Mouse (Mus musculus) intestine, embryonic 16.5 days (tissue): ENCODE measurements around the gene Arel1. TPM values are rescaled to one million over a fixed set of nuclear protein-coding genes. Genes with fewer than 3 reads are reported as not detected.
A peak's percentile ranks its signal among the peaks of the same experiment; 100 is the strongest.

ENCODE experiments used
- ATAC-seq: fragments of 200-750 bp; cut with Nextera tagmentation; 2 replicates; pipeline ENCODE4 v1.8.0; 2017; ENCODE audit warnings: moderate TSS enrichment, moderate library complexity
- H3K27ac ChIP-seq: fragments of 300-500 bp; sonication (generic); 2 replicates; pipeline ENCODE4 v1.5.1; 2014; ENCODE audit warnings: mild to moderate bottlenecking, low read length
- H3K27me3 ChIP-seq: fragments of 300-500 bp; sonication (generic); replicated peaks from 2 replicates; pipeline ENCODE4 v1.6.1; 2014; ENCODE audit warnings: low read length, control low read depth, mixed read lengths; ENCODE audit not compliant: control insufficient read depth, insufficient read depth
- H3K36me3 ChIP-seq: fragments of 300-500 bp; sonication (generic); 2 replicates; pipeline ENCODE4 v1.6.1; 2014; ENCODE audit warnings: low read length, control low read depth; ENCODE audit not compliant: control insufficient read depth, insufficient read depth
- H3K4me1 ChIP-seq: fragments of 300-500 bp; sonication (generic); 2 replicates; pipeline ENCODE4 v1.6.1; 2014; ENCODE audit warnings: low read length, control low read depth, mixed read lengths; ENCODE audit not compliant: control insufficient read depth, insufficient read depth
- H3K4me2 ChIP-seq: fragments of 300-500 bp; sonication (generic); 2 replicates; pipeline ENCODE4 v1.6.1; 2014; ENCODE audit warnings: low read depth, low read length, control low read depth
- H3K4me3 ChIP-seq: fragments of 300-500 bp; sonication (generic); 2 replicates; pipeline ENCODE4 v1.5.1; 2014; ENCODE audit warnings: mild to moderate bottlenecking, low read length
- H3K9ac ChIP-seq: fragments of 300-500 bp; sonication (generic); 2 replicates; pipeline ENCODE4 v1.6.1; 2014; ENCODE audit warnings: low read depth, low read length
- H3K9me3 ChIP-seq: fragments of 300-500 bp; sonication (generic); 2 replicates; pipeline ENCODE4 v1.6.1; 2016; ENCODE audit warnings: low read length, control low read depth; ENCODE audit not compliant: control insufficient read depth
- WGBS: fragments of 180-500 bp; shearing (Covaris S2); extraction: QIAGEN DNeasy Blood & Tissue Kit; methylation state at CpG from one replicate; pipeline ENCODE4 v1.1.7; 2014; 5-methylcytosine and 5-hydroxymethylcytosine counted together
- polyA plus RNA-seq: library from polyadenylated mRNA; unstranded; fragments of >200 nt; fragmentation: Nextera tagmentation; extraction: Ambion mirVana; gene quantifications from 2 replicates; pipeline ENCODE4 v1.2.1, GENCODE M21; 2015

The Arel1 gene
- polyA plus RNA-seq, 1 experiment from 2014 or later: 8.5 TPM

DNA sequence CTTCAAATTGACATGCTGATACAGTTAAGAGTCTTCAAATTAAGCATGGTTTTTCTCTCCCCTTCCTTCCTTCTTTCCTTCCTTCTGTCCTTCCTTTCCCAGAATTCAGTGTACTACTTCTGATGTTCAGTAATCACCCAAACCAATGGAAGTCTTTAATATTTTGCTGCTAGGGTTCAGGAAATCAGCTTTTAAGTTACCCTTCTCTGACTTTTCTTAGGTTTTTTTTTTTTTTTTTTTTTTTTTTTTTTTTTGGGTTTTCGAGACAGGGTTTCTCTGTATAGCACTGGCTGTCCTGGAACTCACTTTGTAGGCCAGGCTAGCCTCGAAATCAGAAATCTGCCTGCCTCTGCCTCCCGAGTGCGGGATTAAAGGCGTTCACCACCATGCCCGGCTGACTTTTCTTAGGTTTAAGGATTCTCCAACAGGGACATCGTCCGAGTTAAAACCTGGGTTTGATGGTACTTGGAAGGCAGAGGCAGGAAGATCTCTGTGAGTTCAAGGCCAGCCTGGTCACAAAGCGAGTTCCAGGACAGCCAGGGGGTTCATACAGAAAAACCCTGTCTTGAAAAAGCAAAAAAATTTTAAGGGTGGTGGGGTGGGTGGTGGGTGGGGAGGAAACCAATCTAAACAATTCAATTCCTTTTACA lies 24.5 kb upstream of the Arel1 start:
- Histone ChIP-seq H3K4me1 (peaks cover 19% of the 10 kb centered on the region), H3K36me3 (no peaks in the 10 kb centered on the region), H3K27ac (no peak overlapping the region), H3K9ac (peak overlapping the region; percentile 33; the same call in 1 of the 2 replicates), H3K4me2 (peak overlapping the region; percentile 22; the same call in 1 of the 2 replicates), H3K9me3 (no peaks in the 10 kb centered on the region), H3K4me3 (no peak overlapping the region), H3K27me3 (no peaks in the 10 kb centered on the region)
- ATAC-seq: no peak
- 94% methylated on average over 8 of the region's 9 CpGs for WGBS

DNA sequence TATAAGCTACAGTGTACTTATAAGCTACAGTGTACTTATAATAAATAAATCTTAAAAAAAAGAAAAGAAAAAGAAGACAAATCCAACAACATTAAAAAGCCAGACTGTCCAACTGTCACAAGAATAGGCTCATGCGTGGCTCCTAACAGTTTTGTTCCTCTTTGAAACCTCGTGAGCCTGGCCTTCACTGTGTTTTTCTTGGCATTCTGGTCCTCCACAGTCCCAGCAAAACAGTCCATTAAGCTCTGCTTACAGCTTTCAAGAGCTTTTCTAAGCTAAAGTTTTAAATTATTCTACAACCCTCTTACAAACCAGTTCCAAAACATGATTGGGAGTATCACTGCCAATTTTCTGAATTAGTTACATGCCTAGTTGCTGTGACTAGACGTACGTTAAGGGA lies 18.8 kb upstream of the Arel1 start:
- H3K4me1 ChIP-seq: no peaks in the 10 kb centered on the region
- H3K27ac ChIP-seq: no peak overlapping the region
- H3K4me3 ChIP-seq: no peak overlapping the region
- H3K9me3 ChIP-seq: no peaks in the 10 kb centered on the region
- no peaks in the 10 kb centered on the region for H3K36me3 ChIP-seq
- 72% methylated on average over 4 of the region's 4 CpGs for WGBS
- H3K4me2 ChIP-seq: no peak overlapping the region
- no peak for ATAC-seq
- no peak overlapping the region for H3K9ac ChIP-seq
- H3K27me3 ChIP-seq: no peaks in the 10 kb centered on the region

DNA sequence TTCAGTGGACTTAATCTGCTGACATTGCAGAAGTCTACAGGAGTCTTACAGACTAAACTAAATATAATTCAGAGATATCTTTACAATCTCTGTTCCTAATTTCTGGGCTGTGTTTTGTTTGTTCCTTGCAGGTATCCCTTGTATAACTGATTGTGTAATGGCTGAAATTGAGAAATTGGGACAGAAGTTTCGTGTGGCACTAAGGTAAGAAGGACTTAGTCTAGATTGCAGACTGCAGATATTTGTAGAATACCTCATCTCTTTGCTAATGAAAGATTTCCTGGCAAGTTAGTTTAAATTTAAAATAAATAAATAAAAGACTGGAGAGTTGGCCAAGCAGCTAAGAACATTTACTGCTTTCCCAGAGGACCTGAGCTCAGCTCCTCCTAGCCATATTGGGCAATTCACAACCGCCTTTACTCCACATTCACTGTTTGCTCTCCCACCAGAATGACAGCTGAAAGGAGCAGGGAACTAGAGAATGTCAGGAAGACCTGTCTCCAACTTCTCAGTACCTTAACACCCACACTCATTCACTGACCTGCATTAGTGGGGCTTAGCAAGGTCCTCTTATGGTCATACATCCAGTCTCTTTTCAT lies 8.7 kb upstream of the Arel1 start:
- H3K9ac ChIP-seq: no peak overlapping the region
- H3K4me1 ChIP-seq: no peaks in the 10 kb centered on the region
- H3K4me2 ChIP-seq: no peak overlapping the region
- no peaks in the 10 kb centered on the region for H3K9me3 ChIP-seq
- no peak for ATAC-seq
- no peaks in the 10 kb centered on the region for H3K27me3 ChIP-seq
- 86% methylated on average over 2 of the region's 2 CpGs for WGBS
- no peak overlapping the region for H3K4me3 ChIP-seq
- H3K36me3 ChIP-seq: peaks cover 13% of the 10 kb centered on the region; the same call in 1 of the 2 replicates
- H3K27ac ChIP-seq: no peak overlapping the region

DNA sequence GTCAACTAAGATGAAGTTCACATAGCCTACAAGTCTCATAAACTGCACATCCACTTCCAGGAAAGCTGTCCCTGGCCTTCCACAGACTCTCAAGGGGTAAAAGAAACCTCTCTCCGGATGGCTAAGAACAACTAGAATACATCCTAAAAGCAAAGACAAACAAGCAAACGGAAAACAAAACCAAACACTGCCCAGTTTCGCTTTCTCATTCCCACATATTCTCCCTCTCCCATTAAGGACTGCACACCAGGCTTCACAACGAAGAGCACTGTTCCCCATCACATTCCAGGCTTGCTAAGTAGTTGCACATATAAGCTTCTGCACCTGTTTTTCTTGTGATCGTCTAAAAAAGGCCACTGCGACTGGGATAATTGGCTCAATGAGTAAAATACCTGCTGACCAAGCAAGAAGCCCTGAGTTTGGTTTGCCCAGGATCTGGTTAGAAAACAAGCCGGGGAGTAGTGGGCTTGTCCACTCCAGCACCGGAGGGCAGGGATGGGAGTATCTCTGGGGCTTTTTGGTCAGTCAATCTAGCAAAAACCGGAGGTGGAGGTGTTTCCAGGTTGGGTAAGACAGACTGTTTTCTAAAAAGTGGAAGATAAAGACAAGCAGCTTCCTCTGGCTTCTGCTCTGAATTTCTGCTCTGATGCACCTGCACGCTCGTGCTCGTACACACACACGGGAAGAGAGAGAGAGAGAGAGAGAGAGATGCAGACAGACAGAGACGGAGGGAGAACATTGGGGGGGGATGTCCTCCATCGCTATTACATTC lies 858 bp downstream of the Arel1 start:
- Histone ChIP-seq H3K4me3 (peak overlapping the region; percentile 86), H3K9ac (peak overlapping the region; percentile 87), H3K36me3 (0 out of 2 replicates have a peak, but pooled peaks cover 3% of the 10 kb centered on the region), H3K27ac (no peak overlapping the region), H3K9me3 (no peaks in the 10 kb centered on the region), H3K4me1 (peaks cover 12% of the 10 kb centered on the region), H3K27me3 (no peaks in the 10 kb centered on the region), H3K4me2 (peak overlapping the region; percentile 83)
- peak; percentile 18 for ATAC-seq
- 20% methylated on average over 15 of the region's 15 CpGs for WGBS

DNA sequence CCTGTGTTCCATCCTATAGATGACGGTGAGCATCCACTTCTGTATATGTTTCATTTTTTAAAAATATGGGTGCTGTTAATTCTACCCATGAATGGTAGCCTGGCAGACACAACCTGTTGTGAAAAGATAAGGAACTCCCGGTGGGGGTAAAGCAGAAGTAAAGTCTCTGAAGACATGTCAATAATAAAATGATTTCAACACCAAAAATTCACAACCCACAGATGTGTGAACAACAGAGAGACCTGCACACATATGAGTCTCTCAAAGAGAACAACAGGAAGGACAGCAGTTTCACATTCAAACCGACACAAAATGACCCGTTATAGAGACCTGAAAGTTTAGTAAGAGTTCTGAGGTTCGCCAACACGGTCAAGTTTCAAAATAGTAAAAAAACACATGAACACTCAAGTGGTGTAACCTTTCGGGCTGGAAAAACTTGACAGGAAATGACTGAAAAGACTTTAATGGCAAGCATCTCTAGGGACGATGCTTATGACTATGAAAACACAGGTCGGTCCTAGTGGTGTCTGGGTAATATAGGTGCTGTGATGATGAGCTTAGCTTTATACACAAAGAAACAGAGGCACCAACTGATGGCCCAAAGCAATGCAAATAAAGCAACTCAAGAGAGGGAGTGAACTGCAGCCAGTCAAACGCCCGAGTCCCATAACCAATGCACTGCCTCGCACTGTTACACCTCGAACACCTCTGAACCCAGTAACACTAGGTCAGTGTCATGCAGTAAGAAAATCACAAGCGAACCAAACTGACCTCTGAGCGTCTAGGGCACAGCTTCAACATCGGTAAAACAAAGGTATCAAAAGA lies 1.7 kb downstream of the Arel1 start:
- Histone ChIP-seq H3K27me3 (no peaks in the 10 kb centered on the region), H3K4me1 (peaks cover 12% of the 10 kb centered on the region), H3K9ac (0 out of 2 replicates have a peak overlapping the region, but pooled peaks have one; percentile 87), H3K4me2 (peak overlapping the region; percentile 83), H3K36me3 (no peaks in the 10 kb centered on the region), H3K4me3 (peak overlapping the region; percentile 86), H3K27ac (no peak overlapping the region), H3K9me3 (no peaks in the 10 kb centered on the region)
- no peak for ATAC-seq
- 80% methylated on average over 16 of the region's 16 CpGs for WGBS

DNA sequence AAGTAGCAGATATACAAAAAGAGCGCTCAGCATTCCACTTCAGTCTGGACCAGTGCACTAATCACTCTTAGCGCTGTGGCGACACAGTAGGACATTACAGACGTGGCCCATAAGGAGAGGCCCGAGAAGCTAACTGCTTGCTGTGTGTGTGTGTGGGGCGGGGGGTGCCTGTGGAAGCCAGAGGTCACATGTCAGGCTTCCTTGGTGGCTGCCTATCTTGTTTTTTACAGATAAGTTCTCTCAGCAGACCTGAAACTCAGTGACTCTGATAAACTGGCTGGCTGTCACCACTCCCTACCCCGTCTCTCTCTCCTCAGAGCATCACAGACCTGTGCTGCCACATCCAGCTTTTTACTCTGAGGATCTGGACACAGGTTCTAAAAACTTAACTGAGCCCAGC lies 8.1 kb downstream of the Arel1 start:
- Histone ChIP-seq H3K4me2 (no peak overlapping the region), H3K4me3 (no peak overlapping the region), H3K4me1 (no peaks in the 10 kb centered on the region), H3K36me3 (no peaks in the 10 kb centered on the region), H3K9me3 (no peaks in the 10 kb centered on the region), H3K27me3 (no peaks in the 10 kb centered on the region), H3K27ac (no peak overlapping the region), H3K9ac (no peak overlapping the region)
- ATAC-seq: peak; percentile 71
- WGBS: 79% methylated on average over 7 of the region's 7 CpGs

DNA sequence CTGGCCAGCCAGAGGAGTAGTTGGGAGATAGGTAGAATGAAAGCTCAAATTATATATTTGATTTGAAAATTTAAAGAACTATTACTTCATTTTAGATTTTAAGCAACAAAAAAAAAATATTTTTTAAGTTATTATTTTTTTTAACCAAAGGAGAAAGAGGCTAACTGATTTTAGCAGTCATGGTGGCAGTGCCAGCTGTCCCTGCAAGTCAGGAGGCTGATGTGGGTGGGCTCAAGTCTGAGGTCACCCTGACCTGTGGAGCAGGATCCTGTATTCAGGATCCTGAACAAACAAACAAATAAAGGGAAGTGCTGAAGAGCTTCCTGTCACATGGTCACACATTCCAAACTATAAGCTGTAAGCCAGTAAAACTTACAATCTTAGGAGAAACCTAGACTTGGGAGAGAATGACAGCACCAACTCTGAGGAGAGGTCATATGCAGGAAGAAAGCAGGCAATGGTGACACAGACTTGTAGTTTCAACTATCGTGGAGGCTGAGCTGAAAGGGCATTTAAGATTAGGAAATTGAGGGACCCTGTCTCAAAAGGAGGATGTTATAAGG lies 11.8 kb downstream of the Arel1 start:
- Histone ChIP-seq H3K27me3 (no peaks in the 10 kb centered on the region), H3K4me2 (no peak overlapping the region), H3K27ac (no peak overlapping the region), H3K4me1 (no peaks in the 10 kb centered on the region), H3K9me3 (no peaks in the 10 kb centered on the region), H3K9ac (no peak overlapping the region), H3K36me3 (no peaks in the 10 kb centered on the region), H3K4me3 (no peak overlapping the region)
- WGBS: 84% methylated on average over 1 of the region's 1 CpGs
- ATAC-seq: no peak

DNA sequence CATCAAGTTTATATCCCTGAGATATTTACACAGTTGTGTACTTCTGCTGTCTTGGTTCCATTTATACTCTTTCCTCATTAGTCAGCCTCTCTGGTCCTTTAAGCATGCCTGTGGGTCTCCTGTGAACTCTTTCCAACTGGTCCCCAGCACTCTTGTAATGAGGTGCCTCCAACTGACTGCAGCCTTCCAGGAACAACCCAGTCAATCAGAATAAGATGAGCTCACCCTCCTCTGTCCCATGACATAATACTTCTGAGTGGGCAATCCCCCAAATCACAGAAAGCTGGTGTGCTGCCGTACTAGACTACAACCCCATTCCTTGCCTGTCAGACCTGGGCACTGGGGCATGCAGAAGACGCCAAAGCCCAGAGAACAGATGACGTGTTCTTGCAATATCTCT lies 14.4 kb downstream of the Arel1 start:
- Histone ChIP-seq H3K4me3 (no peak overlapping the region), H3K9me3 (no peaks in the 10 kb centered on the region), H3K36me3 (no peaks in the 10 kb centered on the region), H3K9ac (no peak overlapping the region), H3K4me2 (no peak overlapping the region), H3K4me1 (no peaks in the 10 kb centered on the region), H3K27me3 (no peaks in the 10 kb centered on the region), H3K27ac (no peak overlapping the region)
- WGBS: 92% methylated on average over 3 of the region's 3 CpGs
- ATAC-seq: no peak

DNA sequence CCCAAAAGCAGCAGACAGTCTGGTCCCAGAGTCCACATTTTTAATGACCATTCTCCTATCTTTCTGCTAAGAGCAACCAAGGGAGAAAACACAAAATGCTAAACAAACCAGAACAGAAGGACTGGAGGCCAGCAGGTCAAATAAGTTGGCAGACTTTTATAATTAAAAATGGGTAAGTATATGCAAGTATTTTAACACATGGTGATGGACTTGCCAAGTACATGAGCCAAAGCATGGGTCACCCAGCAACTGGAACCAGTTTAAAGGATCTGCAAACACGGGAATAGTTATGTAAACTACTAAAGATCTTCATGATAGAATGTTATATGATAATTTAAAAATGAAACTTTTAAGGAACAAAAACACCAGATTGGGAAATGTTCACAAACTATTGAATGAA lies 18.3 kb downstream of the Arel1 start:
- H3K4me2 ChIP-seq: no peak overlapping the region
- no peak for ATAC-seq
- no peaks in the 10 kb centered on the region for H3K36me3 ChIP-seq
- H3K4me3 ChIP-seq: no peak overlapping the region
- 59% methylated on average over 1 of the region's 1 CpGs for WGBS
- no peaks in the 10 kb centered on the region for H3K27me3 ChIP-seq
- no peaks in the 10 kb centered on the region for H3K4me1 ChIP-seq
- no peak overlapping the region for H3K27ac ChIP-seq
- no peak overlapping the region for H3K9ac ChIP-seq
- H3K9me3 ChIP-seq: no peaks in the 10 kb centered on the region
